Mouse (Mus musculus) intestine, postnatal 0 days (tissue): ENCODE results near the gene Rbm31y. TPM values are rescaled to one million over a fixed set of nuclear protein-coding genes. Genes with fewer than 3 reads are reported as not detected.
"Not testable (repeated sequence)": the region's sequence is repeated elsewhere in the genome, so short reads cannot be mapped to it uniquely, and the experiment has no call there.

Experiments used
- ATAC-seq: fragments of 200-750 bp; cut with Nextera tagmentation; 2 replicates; pipeline ENCODE4 v1.8.0; 2017; ENCODE audit warnings: mild to moderate bottlenecking, moderate TSS enrichment, moderate library complexity
- H3K27ac ChIP-seq: fragments of 300-500 bp; sonication (generic); 2 replicates; pipeline ENCODE4 v1.5.1; 2014; ENCODE audit warnings: mild to moderate bottlenecking, low read depth, low read length, moderate library complexity
- H3K27me3 ChIP-seq: fragments of 300-500 bp; sonication (generic); replicated peaks from 2 replicates; pipeline ENCODE4 v1.6.1; 2014; ENCODE audit warnings: low read length, mixed read lengths; ENCODE audit not compliant: control insufficient read depth, insufficient read depth
- H3K36me3 ChIP-seq: fragments of 300-500 bp; sonication (generic); 2 replicates; pipeline ENCODE4 v1.6.1; 2014; ENCODE audit warnings: mild to moderate bottlenecking, moderate library complexity; ENCODE audit not compliant: control insufficient read depth, insufficient read depth
- H3K4me1 ChIP-seq: fragments of 300-500 bp; sonication (generic); replicated peaks from 2 replicates; pipeline ENCODE4 v1.6.1; 2014; ENCODE audit warnings: antibody characterized with exemption, low read length, mixed read lengths; ENCODE audit not compliant: control insufficient read depth, insufficient read depth
- H3K4me2 ChIP-seq: fragments of 300-500 bp; sonication (generic); replicated peaks from 2 replicates; pipeline ENCODE4 v1.6.1; 2014; ENCODE audit warnings: low read depth, mild to moderate bottlenecking, moderate library complexity
- H3K4me3 ChIP-seq: fragments of 300-500 bp; sonication (generic); 2 replicates; pipeline ENCODE4 v1.5.1; 2014; ENCODE audit warnings: low read depth, low read length
- H3K9ac ChIP-seq: fragments of 300-500 bp; sonication (generic); 2 replicates; pipeline ENCODE4 v1.6.1; 2014; ENCODE audit warnings: mild to moderate bottlenecking, low read depth, low read length
- H3K9me3 ChIP-seq: fragments of 300-500 bp; sonication (generic); 2 replicates; pipeline ENCODE4 v1.6.1; 2016; ENCODE audit warnings: mixed run types; ENCODE audit not compliant: control insufficient read depth
- WGBS: fragments of 180-500 bp; shearing (Covaris S2); extraction: QIAGEN DNeasy Blood & Tissue Kit; methylation state at CpG from one replicate; pipeline ENCODE4 v1.1.7; 2014; 5-methylcytosine and 5-hydroxymethylcytosine counted together
- polyA plus RNA-seq: library from polyadenylated mRNA; unstranded; fragments of >200 nt; fragmentation: Nextera tagmentation; extraction: Ambion mirVana; gene quantifications from 2 replicates; pipeline ENCODE4 v1.2.1, GENCODE M21; 2015

Rbm31y gene
- polyA plus RNA-seq = not detected in 2 replicates

GRCm38 (mm10) chrY:17400461-17400860, at the start of gene Rbm31y:
Gene Rbm31y (plus strand): TSS chrY:17400761.
- not testable (repeated sequence) for H3K9me3 ChIP-seq, H3K4me3 ChIP-seq, H3K4me2 ChIP-seq, H3K27ac ChIP-seq, ATAC-seq, H3K4me1 ChIP-seq, H3K27me3 ChIP-seq, H3K36me3 ChIP-seq, H3K9ac ChIP-seq
- WGBS = no CpG with 5 or more reads among the region's 11 CpGs
